Mouse (Mus musculus) lung, postnatal 0 days (tissue): ENCODE measurements around the gene Pde4d.

Source experiments
- CTCF ChIP-seq: IDR thresholded peaks from 2 replicates; pipeline ENCODE4 v1.5.1; 2016; ENCODE audit warnings: antibody characterized with exemption, mild to moderate bottlenecking
- EP300 ChIP-seq: IDR thresholded peaks from 2 replicates; pipeline ENCODE4 v1.6.1; 2016; ENCODE audit warnings: antibody characterized with exemption, mild to moderate bottlenecking, control low read depth

DNA sequence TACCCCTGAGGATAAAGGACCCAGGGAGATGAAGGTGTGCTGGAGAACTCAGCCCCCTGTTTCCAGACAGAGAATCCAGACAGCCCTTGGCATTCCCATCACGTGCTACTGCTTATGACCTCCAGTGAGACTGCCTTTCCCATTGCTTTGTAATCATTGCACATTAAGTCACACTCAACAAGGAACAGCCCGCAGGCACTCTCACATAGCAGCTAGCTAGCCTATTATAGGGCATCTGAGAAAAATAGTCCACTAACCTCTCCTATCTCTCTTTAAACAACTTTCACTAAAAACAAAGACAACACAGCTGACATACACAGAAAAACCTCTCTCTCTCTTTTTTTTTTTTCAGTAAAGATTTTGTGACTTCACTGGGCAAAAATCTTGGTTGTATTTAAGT lies 20.1 kb upstream of the Pde4d start:
- TF ChIP-seq CTCF: no peak
- no peak for TF ChIP-seq EP300
